ENCODE assay signal across 8 mouse cellular contexts in the genomic region with DNA sequence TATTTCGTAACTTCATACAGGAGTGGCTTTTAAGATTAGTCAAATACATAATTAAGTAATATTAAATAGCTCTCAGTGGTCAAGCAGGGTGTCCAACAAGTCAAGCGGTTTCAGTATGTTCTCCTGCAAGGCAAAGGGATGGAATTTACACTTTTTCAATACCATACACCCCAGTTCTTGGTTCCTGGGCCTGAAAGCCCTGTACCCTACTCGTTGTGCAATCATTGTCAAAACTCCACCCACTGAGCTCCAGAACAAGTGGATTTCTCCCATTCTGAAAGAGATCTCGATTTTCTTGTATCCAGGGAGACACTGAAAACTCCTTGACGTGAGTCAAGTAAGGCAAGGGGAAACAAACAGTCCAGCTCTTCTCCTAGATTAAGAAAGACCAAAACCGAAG. TPM values are rescaled to one million over a fixed set of nuclear protein-coding genes. Genes with fewer than 3 reads are reported as not detected.
DNase-seq lines count a peak whose midpoint lies in the region; ATAC-seq lines count a peak whose summit lies in the region.

No protein-coding gene starts in this region.

- WGBS in kidney, embryonic 14.5 days = 44% methylated on average over 6 of the region's 6 CpGs
- 39% methylated on average over 6 of the region's 6 CpGs for WGBS in embryonic facial prominence, embryonic 14.5 days
- WGBS in intestine, embryonic 14.5 days = 49% methylated on average over 6 of the region's 6 CpGs

- no peak for DNase-seq in kidney, postnatal 25 days
- DNase-seq in embryonic facial prominence, embryonic 14.5 days (ENCODE audit: low spot score) = no peak
- DNase-seq in intestine, embryonic 14.5 days (ENCODE audit: low spot score) = no peak
- no peak for DNase-seq in cerebellum, adult 11 months
- DNase-seq in left cerebral cortex, postnatal 36 days (ENCODE audit: low spot score in 2 of 2) = no peak
- DNase-seq in frontal cortex, postnatal 10 days (ENCODE audit: low spot score in 2 of 2) = no peak

- H3K36me3 ChIP-seq in kidney, embryonic 14.5 days (ENCODE audit: control insufficient read depth, insufficient read depth, low read length) = no peaks in the 10 kb centered on the region
- no peaks in the 10 kb centered on the region for H3K36me3 ChIP-seq in embryonic facial prominence, embryonic 14.5 days (ENCODE audit: control insufficient read depth, insufficient read depth, low read length)
- no peaks in the 10 kb centered on the region for H3K36me3 ChIP-seq in intestine, embryonic 14.5 days (ENCODE audit: control insufficient read depth, insufficient read depth, low read length)

- H3K4me2 ChIP-seq in kidney, embryonic 14.5 days (replicated peaks; ENCODE audit: low read depth, low read length) = peak overlapping the region; percentile 65
- H3K4me2 ChIP-seq in embryonic facial prominence, embryonic 14.5 days (ENCODE audit: low read depth, low read length) = peak overlapping the region; percentile 84
- H3K4me2 ChIP-seq in intestine, embryonic 14.5 days (ENCODE audit: low read length) = peak overlapping the region; percentile 69

- H3K27me3 ChIP-seq in kidney, embryonic 14.5 days (ENCODE audit: control insufficient read depth, insufficient read depth, low read length) = no peaks in the 10 kb centered on the region
- H3K27me3 ChIP-seq in embryonic facial prominence, embryonic 14.5 days (replicated peaks; ENCODE audit: control insufficient read depth, insufficient read depth, low read length) = no peaks in the 10 kb centered on the region
- H3K27me3 ChIP-seq in intestine, embryonic 14.5 days (replicated peaks; ENCODE audit: control insufficient read depth, insufficient read depth, low read length) = no peaks in the 10 kb centered on the region

- no peak for ATAC-seq in kidney, embryonic 14.5 days (ENCODE audit: low FRiP score, low TSS enrichment)
- ATAC-seq in embryonic facial prominence, embryonic 14.5 days (ENCODE audit: low read depth) = no peak
- no peak for ATAC-seq in intestine, embryonic 14.5 days (replicated peaks; ENCODE audit: low FRiP score, low TSS enrichment, low read depth)
- ATAC-seq in megakaryocyte progenitor cell, adult 5-6 weeks (replicated peaks; ENCODE audit: poor library complexity) = peak; percentile 18; the same call in 1 of the 2 replicates

- H3K4me1 ChIP-seq in kidney, embryonic 14.5 days (ENCODE audit: control insufficient read depth, insufficient read depth, low read length) = no peaks in the 10 kb centered on the region
- no peaks in the 10 kb centered on the region for H3K4me1 ChIP-seq in embryonic facial prominence, embryonic 14.5 days (ENCODE audit: control insufficient read depth, insufficient read depth, low read length)
- no peaks in the 10 kb centered on the region for H3K4me1 ChIP-seq in intestine, embryonic 14.5 days (replicated peaks; ENCODE audit: control insufficient read depth, insufficient read depth, low read length)

- H3K27ac ChIP-seq in kidney, embryonic 14.5 days (ENCODE audit: low read depth, low read length) = no peak overlapping the region
- no peak overlapping the region for H3K27ac ChIP-seq in embryonic facial prominence, embryonic 14.5 days (replicated peaks; ENCODE audit: low read depth, low read length)
- no peak overlapping the region for H3K27ac ChIP-seq in intestine, embryonic 14.5 days (ENCODE audit: low read depth)

- H3K9me3 ChIP-seq in kidney, embryonic 14.5 days (ENCODE audit: control insufficient read depth, low read length) = no peaks in the 10 kb centered on the region
- H3K9me3 ChIP-seq in embryonic facial prominence, embryonic 14.5 days (ENCODE audit: control insufficient read depth, low read length) = no peaks in the 10 kb centered on the region
- no peaks in the 10 kb centered on the region for H3K9me3 ChIP-seq in intestine, embryonic 14.5 days (ENCODE audit: control insufficient read depth, low read length)

- H3K9ac ChIP-seq in kidney, embryonic 14.5 days (ENCODE audit: low read depth, low read length) = peak overlapping the region; percentile 56; the same call in 1 of the 2 replicates
- H3K9ac ChIP-seq in embryonic facial prominence, embryonic 14.5 days (ENCODE audit: low read depth, low read length) = no peak overlapping the region
- H3K9ac ChIP-seq in intestine, embryonic 14.5 days (ENCODE audit: low read length) = no peak overlapping the region; the same call in 1 of the 2 replicates

- intact Hi-C loops in left cerebral cortex, postnatal 36 days (cut with DNase I) = no loop called here

- H3K4me3 ChIP-seq in kidney, embryonic 14.5 days (ENCODE audit: low read length) = peak overlapping the region; percentile 56
- peak overlapping the region; percentile 55 for H3K4me3 ChIP-seq in embryonic facial prominence, embryonic 14.5 days (ENCODE audit: low read depth, low read length)
- peak overlapping the region; percentile 48 for H3K4me3 ChIP-seq in intestine, embryonic 14.5 days (ENCODE audit: low read depth, low read length)

RNA-seq across cellular contexts. Expression of a gene that starts 1.2 kb away (rescaled TPM):
- 12.8 and 17.6 TPM in 2 replicates for polyA plus RNA-seq in kidney, embryonic 14.5 days (2014; fragmentation: Nextera tagmentation; extraction: Ambion mirVana)
- polyA plus RNA-seq in embryonic facial prominence, embryonic 14.5 days (2014; fragmentation: Nextera tagmentation; extraction: Ambion mirVana) = 11.9 and 13.0 TPM in 2 replicates
- polyA plus RNA-seq in intestine, embryonic 14.5 days (2014; fragmentation: Nextera tagmentation; extraction: Ambion mirVana) = 14.0 and 16.2 TPM in 2 replicates
- 23.1 and 30.1 TPM in 2 replicates for total RNA-seq in megakaryocyte progenitor cell, adult 5-6 weeks (2015)
- 35.8 and 51.6 TPM in 2 replicates for total RNA-seq in megakaryocyte progenitor cell, adult 5-6 weeks (2017)
- 10 to 100 TPM; 14.6 to 23.4 TPM for total RNA-seq in left cerebral cortex, postnatal 36 days (2021)
